38 mouse cellular contexts compared by ENCODE assay signal in genomic region chr1:172636266-172636665, GRCm38 (mm10). TPM values are rescaled to one million over a fixed set of nuclear protein-coding genes. Genes with fewer than 3 reads are reported as not detected.
"Had no signal": no experiment of that assay in that cellular context is flagged by ENCODE, and none has a peak within 500 bp of the region (broad histone marks: within the 10 kb centered on the region; RNA-seq: fewer than 3 reads in every experiment).

No protein-coding gene starts in this region.

- H3K36me3 ChIP-seq: heart, embryonic 10.5 days; heart, embryonic 12.5 days; hindbrain, embryonic 10.5 days; hindbrain, embryonic 12.5 days; intestine, embryonic 15.5 days; limb, embryonic 10.5 days; limb, embryonic 12.5 days; liver, embryonic 13.5 days; liver, embryonic 15.5 days had no signal

- H3K4me2 ChIP-seq: heart, embryonic 12.5 days; hindbrain, embryonic 12.5 days; hindbrain, embryonic 14.5 days; intestine, embryonic 15.5 days; limb, embryonic 12.5 days; liver, embryonic 11.5 days; liver, embryonic 13.5 days; liver, embryonic 15.5 days had no signal

- H3K27me3 ChIP-seq: heart, embryonic 12.5 days; hindbrain, embryonic 12.5 days; intestine, embryonic 15.5 days; limb, embryonic 12.5 days; liver, embryonic 13.5 days; liver, embryonic 15.5 days had no signal

- H3K9ac ChIP-seq: heart, embryonic 12.5 days; hindbrain, embryonic 12.5 days; hindbrain, embryonic 14.5 days; intestine, embryonic 15.5 days; limb, embryonic 12.5 days; liver, embryonic 13.5 days; liver, embryonic 15.5 days had no signal

- ATAC-seq: hindbrain, embryonic 16.5 days; inflammation-experienced regulatory T-cells, adult 6 months; intestine, embryonic 15.5 days; intestine, postnatal 0 days had no signal

- DNase-seq: gastrocnemius, postnatal 14 days; gastrocnemius, postnatal 36 days; heart, adult 18-20 months; heart, postnatal 10 days; heart, postnatal 4 days; kidney, adult 2 months; kidney, adult 9 months; kidney, postnatal 10 days; kidney, postnatal 25 days; kidney, postnatal 4 days; liver; liver, embryonic 13.5 days had no signal

- H3K27ac ChIP-seq: heart, embryonic 10.5 days; hindbrain, embryonic 10.5 days; hindbrain, embryonic 12.5 days; hindbrain, embryonic 14.5 days; intestine, embryonic 15.5 days; layer of hippocampus, adult 2 months; left cerebral cortex, adult 2 months; limb, embryonic 10.5 days; limb, embryonic 12.5 days; liver, embryonic 13.5 days; liver, embryonic 15.5 days had no signal

- H3K4me1 ChIP-seq: hindbrain, embryonic 12.5 days; limb, embryonic 12.5 days had no signal

- H3K9me3 ChIP-seq: heart, embryonic 10.5 days; heart, embryonic 12.5 days; hindbrain, embryonic 10.5 days; hindbrain, embryonic 12.5 days; intestine, embryonic 15.5 days; limb, embryonic 10.5 days; limb, embryonic 12.5 days; liver, embryonic 13.5 days; liver, embryonic 15.5 days had no signal

- H3K4me3 ChIP-seq: heart, embryonic 10.5 days; heart, embryonic 12.5 days; hindbrain, embryonic 10.5 days; hindbrain, embryonic 12.5 days; intestine, embryonic 15.5 days; layer of hippocampus, adult 2 months; left cerebral cortex, adult 2 months; limb, embryonic 10.5 days; limb, embryonic 12.5 days; liver, embryonic 13.5 days; liver, embryonic 15.5 days had no signal

RNA-seq across cellular contexts. Expression of gene Fcrl6, which starts 33.9 kb away (rescaled TPM):
- total RNA-seq: gastrocnemius, adult 18-20 months; gastrocnemius, adult 8-10 months; gastrocnemius, postnatal 14 days; gastrocnemius, postnatal 36 days; heart, adult 18-20 months; heart, adult 8-10 months; heart, postnatal 10 days; heart, postnatal 25 days; heart, postnatal 4 days; layer of hippocampus, adult 2 months; layer of hippocampus, postnatal 25 days; left cerebral cortex, adult 2 months; left cerebral cortex, postnatal 14 days; left cerebral cortex, postnatal 36 days had no signal
- polyA plus RNA-seq: heart, embryonic 10.5 days; heart, embryonic 12.5 days; heart, embryonic 14.5 days; heart, embryonic 16.5 days; hindbrain, embryonic 10.5 days; intestine, embryonic 15.5 days; intestine, postnatal 0 days; kidney, adult 2 months; kidney, embryonic 16.5 days; liver, embryonic 13.5 days; liver, embryonic 15.5 days had no signal

RNA-seq across cellular contexts. Expression of gene Slamf8, which starts 45.9 kb away (rescaled TPM):
- total RNA-seq: gastrocnemius, adult 8-10 months; gastrocnemius, postnatal 14 days; gastrocnemius, postnatal 36 days; heart, postnatal 10 days; heart, postnatal 4 days; layer of hippocampus, adult 2 months; layer of hippocampus, postnatal 10 days; layer of hippocampus, postnatal 25 days; left cerebral cortex, adult 2 months; left cerebral cortex, postnatal 14 days; left cerebral cortex, postnatal 36 days had no signal
- polyA plus RNA-seq: heart, embryonic 10.5 days; heart, embryonic 12.5 days; hindbrain, embryonic 10.5 days; hindbrain, embryonic 12.5 days; hindbrain, embryonic 14.5 days; hindbrain, embryonic 16.5 days; limb, embryonic 12.5 days; liver, embryonic 11.5 days had no signal
